Mouse (Mus musculus) megakaryocyte progenitor cell, adult 5-6 weeks (primary cell): ENCODE measurements around the gene Sik3. TPM values are rescaled to one million over a fixed set of nuclear protein-coding genes. Genes with fewer than 3 reads are reported as not detected.
A peak's percentile ranks its signal among the peaks of the same experiment; 100 is the strongest.

ENCODE experiments used
- ATAC-seq: replicated peaks from 2 replicates; pipeline ENCODE4 v1.8.0; 2016; ENCODE audit warnings: mild to moderate bottlenecking, moderate TSS enrichment, inconsistent platforms; ENCODE audit not compliant: poor library complexity
- total RNA-seq, 2 experiments: library from RNA; stranded (forward) in 1 of 2; stranded (reverse) in 1 of 2; fragments of 157-497, 149-512 nt in 1 of 2; fragments of 200-1000 nt in 1 of 2; gene quantifications; 2 replicates each; pipeline versions ENCODE4 v1.2.3 to v1.2.4; 2015 to 2017

The Sik3 gene
- total RNA-seq, 2 experiments from 2014 or later = 13.3 to 26.8 TPM

- peak; percentile 24 for ATAC-seq
Measured at GRCm38 (mm10) chr9:46015081-46015551, 2.5 kb downstream of the Sik3 start.

GRCm38 (mm10) chr9:46015831-46016230 lies 3.2 kb downstream of the Sik3 start:
- ATAC-seq = no peak

GRCm38 (mm10) chr9:46016417-46016816 lies 3.8 kb downstream of the Sik3 start:
- no peak for ATAC-seq

GRCm38 (mm10) chr9:46018316-46018715 lies 5.7 kb downstream of the Sik3 start:
- no peak for ATAC-seq

GRCm38 (mm10) chr9:46019975-46020374 lies 7.4 kb downstream of the Sik3 start:
- ATAC-seq = no peak

GRCm38 (mm10) chr9:46023591-46023990 lies 11.0 kb downstream of the Sik3 start:
- 0 out of 2 replicates have a peak, but pooled peaks have one; percentile 52 for ATAC-seq

GRCm38 (mm10) chr9:46026058-46026849 lies 13.6 kb downstream of the Sik3 start:
- ATAC-seq = peak; percentile 45

- ATAC-seq = peak; percentile 73
Measured at GRCm38 (mm10) chr9:46027994-46028393, 15.4 kb downstream of the Sik3 start.

- ATAC-seq = no peak
Measured at GRCm38 (mm10) chr9:46029534-46029933, 16.9 kb downstream of the Sik3 start.

GRCm38 (mm10) chr9:46030184-46030583 lies 17.6 kb downstream of the Sik3 start:
- ATAC-seq = no peak

- ATAC-seq = no peak
Measured at GRCm38 (mm10) chr9:46030968-46031367, 18.3 kb downstream of the Sik3 start.

GRCm38 (mm10) chr9:46032190-46032589 lies 19.6 kb downstream of the Sik3 start:
- no peak for ATAC-seq

- ATAC-seq = no peak
Measured at GRCm38 (mm10) chr9:46033058-46033457, 20.4 kb downstream of the Sik3 start.

- ATAC-seq = peak; percentile 66
Measured at GRCm38 (mm10) chr9:46033862-46034261, 21.2 kb downstream of the Sik3 start.

GRCm38 (mm10) chr9:46035290-46035871 lies 22.8 kb downstream of the Sik3 start:
- ATAC-seq = no peak

GRCm38 (mm10) chr9:46036881-46037280 lies 24.3 kb downstream of the Sik3 start:
- ATAC-seq = no peak

GRCm38 (mm10) chr9:46038786-46039185 lies 26.2 kb downstream of the Sik3 start:
- no peak for ATAC-seq

GRCm38 (mm10) chr9:46041186-46041585 lies 28.6 kb downstream of the Sik3 start:
- ATAC-seq = no peak

GRCm38 (mm10) chr9:46042387-46042786 lies 29.8 kb downstream of the Sik3 start:
- no peak for ATAC-seq

- ATAC-seq = no peak
Measured at GRCm38 (mm10) chr9:46043626-46044025, 31.0 kb downstream of the Sik3 start.

GRCm38 (mm10) chr9:46046724-46047517 lies 34.3 kb downstream of the Sik3 start:
- no peak for ATAC-seq
